Mouse (Mus musculus) left cerebral cortex, adult 2 months (tissue): ENCODE measurements at regions not wholly inside any gene's neighbourhood (a gene's known extent, or its start where the extent isn't known, plus 50 kb on each side); places are given as distances from the start of the nearest gene placed in this dataset.

Experiments
- DNase-seq, 2 experiments: peaks; one replicate each; pipeline ENCODE4 v3.0.0; 2021 to 2022; ENCODE audit warnings: low spot score in 2 of 2, mixed read lengths in 1 of 2; ENCODE audit errors: extremely low spot score in 1 of 2
- H3K27ac ChIP-seq: fragments of 200-600 bp; 2 replicates; pipeline ENCODE4 v1.8.1; 2022
- H3K4me3 ChIP-seq: fragments of 200-600 bp; 2 replicates; pipeline ENCODE4 v1.8.1; 2022
- CTCF ChIP-seq: fragments of 200-600 bp; IDR thresholded peaks from 2 replicates; pipeline ENCODE4 v1.8.1; 2022; ENCODE audit warnings: antibody characterized with exemption, mild to moderate bottlenecking, moderate library complexity
- intact Hi-C: fragments of 180-260 bp; cut with DNase I; formaldehyde crosslinking; loops from one replicate; pipeline ENCODE4 v1.15.1; 2025

DNA sequence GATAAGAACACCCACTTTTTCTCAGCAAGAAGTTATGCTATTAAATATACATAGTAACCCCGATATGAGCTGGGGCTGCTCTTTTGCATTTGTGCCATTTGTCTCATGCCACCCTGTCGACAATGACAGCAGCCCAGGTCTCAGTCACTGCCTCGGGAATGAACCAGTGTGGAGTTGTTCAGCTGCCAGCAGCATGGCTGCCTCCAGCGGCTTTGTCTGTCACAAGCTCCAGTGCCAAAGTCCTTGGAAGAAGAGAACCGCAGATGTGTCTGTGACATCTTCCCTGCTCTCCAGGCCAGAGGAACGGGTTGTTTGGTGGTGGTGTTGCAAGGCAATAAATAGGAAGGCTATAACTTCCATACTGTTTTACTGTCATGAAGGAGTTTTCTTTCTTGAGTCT, 130.7 kb downstream of the Cep170 start:
- no peak overlapping the region for H3K27ac ChIP-seq
- intact Hi-C loops = no loop called here
- H3K4me3 ChIP-seq = no peak overlapping the region
- TF ChIP-seq CTCF = no peak
- DNase-seq = no peak

DNA sequence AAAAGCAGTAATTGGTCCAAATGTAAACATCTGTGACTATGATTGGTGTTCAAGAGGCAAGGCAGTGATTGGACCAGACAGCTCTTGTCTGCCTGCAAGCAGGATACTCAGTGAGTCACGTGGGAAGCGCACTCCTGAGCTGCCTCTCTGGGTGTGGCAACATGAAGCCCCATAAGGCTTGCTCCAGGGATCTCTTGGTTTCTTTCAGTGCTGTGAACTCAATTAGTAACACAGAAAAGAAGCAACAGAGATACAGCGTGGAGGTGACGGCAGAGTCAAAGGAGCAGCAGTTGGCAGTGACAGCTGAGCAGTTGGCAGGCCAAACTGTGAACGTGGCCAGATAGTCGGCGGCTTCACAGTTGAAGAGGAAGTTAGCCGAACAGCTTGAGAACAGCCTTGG, 131.9 kb downstream of the Cep170 start:
- intact Hi-C loops = no loop called here
- no peak for DNase-seq
- no peak for TF ChIP-seq CTCF
- Histone ChIP-seq H3K27ac (no peak overlapping the region), H3K4me3 (no peak overlapping the region)

DNA sequence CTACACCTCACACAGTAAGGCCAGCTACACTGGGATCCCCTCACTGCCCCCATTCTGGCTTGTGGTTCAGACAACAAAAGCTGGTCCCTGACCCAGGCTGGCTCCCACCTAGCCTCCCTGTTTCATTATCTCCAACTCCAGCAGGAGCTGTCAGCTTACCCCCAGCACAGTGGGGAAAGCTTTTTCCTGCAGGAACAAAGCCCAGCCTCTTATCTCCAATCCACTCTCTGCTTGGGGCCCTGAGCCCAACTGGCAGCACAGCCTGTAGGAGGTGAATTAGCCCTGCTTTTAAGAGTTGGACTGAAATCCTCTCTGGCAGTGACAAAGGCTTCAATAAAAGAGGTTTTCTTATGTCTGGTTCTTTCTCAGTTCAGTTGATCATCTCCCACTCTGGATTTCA, 138.7 kb downstream of the Cep170 start:
- no peak overlapping the region for H3K27ac ChIP-seq
- no peak for DNase-seq
- no peak for TF ChIP-seq CTCF
- intact Hi-C loops = no loop called here
- no peak overlapping the region for H3K4me3 ChIP-seq

DNA sequence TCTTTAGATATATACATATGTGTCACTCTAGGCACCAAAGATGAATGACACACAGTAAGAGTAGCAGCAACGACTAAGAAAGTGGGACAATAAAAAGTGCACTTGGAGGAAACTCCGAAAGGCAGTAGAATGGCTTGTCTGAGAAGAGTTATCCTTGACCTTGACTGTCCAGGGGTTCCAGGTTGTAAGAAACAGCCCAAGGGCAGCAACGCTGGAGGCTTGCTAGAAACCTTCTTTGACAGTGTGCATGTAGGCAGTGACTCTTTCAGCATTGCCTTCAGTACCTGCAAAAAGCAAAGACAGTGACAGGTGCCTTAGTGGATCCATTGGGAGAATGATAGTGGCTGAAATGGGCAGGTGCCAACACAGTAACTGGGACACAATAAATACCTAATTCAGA, 142.8 kb downstream of the Cep170 start:
- intact Hi-C loops = no loop called here
- DNase-seq = no peak
- no peak overlapping the region for H3K4me3 ChIP-seq
- TF ChIP-seq CTCF = no peak
- H3K27ac ChIP-seq = no peak overlapping the region

DNA sequence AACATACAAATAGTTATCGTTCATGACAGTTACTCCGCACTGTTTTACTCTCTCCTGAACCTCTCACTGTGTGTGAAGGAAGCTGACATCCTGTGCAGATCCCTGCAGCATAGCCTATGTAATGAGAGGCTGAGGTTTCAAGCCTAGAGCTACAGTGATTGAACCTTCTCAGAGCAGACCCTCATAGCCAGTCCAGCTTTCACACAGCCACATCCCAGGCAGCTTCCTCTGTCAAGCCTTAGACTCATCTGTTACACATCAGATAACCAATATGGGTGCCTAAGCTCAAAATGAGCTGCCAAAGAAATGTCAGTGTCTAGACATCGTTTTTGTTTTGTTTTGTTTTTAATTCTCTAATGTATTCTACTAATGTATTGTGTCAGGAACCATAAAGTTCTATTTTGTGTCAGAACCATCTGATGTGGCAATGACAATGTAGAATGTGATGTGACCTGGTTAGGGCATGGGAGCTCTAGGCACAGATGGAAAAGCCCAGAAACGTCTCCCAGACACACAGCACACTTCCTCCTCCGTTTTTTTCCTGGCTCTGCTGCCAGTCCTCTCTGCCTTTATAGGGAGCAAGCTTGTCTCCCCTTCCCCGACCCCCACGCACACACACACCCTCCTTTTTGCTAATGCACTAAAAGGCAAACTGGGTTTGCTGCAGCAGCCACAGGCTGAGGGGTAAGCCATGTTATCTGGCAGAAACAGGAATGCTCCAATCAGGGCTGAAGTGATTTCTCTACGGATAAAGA, 146.1 kb downstream of the Cep170 start:
- H3K4me3 ChIP-seq = no peak overlapping the region
- H3K27ac ChIP-seq = no peak overlapping the region
- no peak for TF ChIP-seq CTCF
- DNase-seq = no peak
- intact Hi-C loops = no loop called here

DNA sequence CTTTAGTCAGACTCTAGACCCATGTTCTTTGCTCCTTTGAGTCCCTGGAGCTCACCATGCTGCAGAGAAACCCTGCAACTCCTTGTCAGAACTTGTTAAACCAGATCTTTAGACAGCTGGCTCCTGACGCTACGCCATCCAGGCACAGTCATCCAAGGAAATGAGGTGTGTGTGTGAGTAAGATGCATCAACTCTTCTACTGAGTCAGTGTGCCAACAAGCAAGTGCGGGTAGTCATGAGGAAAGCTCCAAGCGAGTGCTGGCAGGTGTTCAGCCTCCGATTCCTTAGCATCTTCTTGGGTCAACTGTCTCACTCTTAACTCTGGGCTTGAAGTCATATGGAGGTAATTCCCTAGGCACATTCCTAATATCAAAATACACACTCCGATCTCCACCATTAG, 153.6 kb downstream of the Cep170 start:
- no peak for TF ChIP-seq CTCF
- intact Hi-C loops = no loop called here
- DNase-seq = no peak
- Histone ChIP-seq H3K4me3 (no peak overlapping the region), H3K27ac (no peak overlapping the region)

DNA sequence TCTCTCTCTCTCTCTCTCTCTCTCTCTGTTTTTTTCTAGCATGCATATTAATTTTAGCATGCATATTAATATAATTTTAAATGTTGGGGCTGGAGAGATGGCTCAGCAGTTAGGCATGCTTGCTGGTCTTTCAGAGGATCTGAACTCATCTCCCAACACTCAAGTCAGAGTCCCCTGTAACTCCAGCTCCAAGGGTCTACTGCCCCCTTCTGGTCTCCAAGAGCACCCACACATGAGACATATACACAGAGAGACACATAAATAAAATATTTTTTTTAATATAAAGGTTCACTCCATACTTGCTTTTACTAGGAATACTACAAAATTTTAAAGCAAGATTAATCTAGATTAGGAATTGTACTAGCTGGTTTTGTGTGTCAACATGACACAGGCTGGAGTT, 155.2 kb downstream of the Cep170 start:
- H3K4me3 ChIP-seq = no peak overlapping the region
- no peak for DNase-seq
- peak; percentile 13 for TF ChIP-seq CTCF
- intact Hi-C loops = no loop called here
- H3K27ac ChIP-seq = no peak overlapping the region

DNA sequence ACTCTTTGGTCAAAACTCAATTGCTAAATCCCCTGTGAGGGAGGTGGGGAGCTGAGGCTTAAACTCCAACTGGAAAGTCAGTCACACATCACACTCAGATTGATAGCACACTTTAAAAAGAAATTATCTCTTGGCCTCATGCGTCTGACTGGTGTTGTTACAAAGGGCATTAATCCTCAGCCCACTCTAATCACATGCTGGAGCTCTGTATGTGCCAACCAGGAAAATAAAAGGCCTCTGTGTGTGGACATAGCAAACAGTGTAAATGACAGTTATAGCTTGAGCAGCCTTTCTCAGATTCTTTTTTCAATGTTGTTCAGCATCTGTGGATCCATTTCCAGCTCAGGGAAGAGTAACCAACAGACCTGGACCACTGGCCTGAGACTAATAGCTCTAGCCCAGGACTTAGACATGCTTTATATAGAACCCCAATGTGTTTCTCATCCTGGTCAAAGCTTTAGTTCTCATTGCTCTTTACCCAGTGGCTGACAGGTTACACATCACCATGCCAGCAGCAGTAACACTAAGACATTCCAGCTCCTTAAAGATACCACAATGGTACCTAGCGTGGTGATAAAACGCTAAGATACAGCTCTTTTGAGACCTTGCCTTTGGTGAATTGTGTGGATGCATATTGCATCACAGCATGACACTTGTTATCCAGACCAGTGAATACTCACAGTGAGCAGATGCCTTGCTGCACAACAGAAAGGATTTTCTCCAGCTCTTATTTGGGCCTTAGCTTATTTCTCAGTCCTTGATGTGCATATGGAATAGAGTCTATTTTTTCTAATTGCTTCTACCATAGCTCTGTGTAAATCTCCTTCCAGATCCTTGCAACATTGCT, 158.2 kb downstream of the Cep170 start:
- intact Hi-C loops = no loop called here
- DNase-seq = no peak
- Histone ChIP-seq H3K27ac (no peak overlapping the region), H3K4me3 (no peak overlapping the region)
- no peak for TF ChIP-seq CTCF

DNA sequence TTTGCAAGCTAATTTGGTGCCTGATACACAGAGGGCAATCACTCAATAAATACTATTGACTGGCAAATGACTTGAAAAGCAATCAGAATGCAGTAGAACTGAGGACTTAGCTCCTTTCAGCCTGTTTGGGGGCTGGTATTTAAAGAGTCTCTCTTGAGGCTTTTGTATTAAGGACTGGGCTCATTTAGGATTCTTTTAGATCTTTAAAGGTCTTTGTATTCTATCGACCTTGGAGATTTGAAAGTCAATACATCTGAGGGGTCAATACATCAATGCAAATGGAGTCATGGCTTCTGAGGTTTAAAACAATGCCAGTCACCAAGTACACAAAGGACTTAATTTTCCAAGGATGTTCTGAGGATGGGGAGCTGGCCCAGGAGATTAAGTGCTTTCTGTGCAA, 169.6 kb downstream of the Cep170 start:
- intact Hi-C loops = no loop called here
- DNase-seq = no peak
- Histone ChIP-seq H3K4me3 (no peak overlapping the region), H3K27ac (no peak overlapping the region)
- TF ChIP-seq CTCF = no peak

DNA sequence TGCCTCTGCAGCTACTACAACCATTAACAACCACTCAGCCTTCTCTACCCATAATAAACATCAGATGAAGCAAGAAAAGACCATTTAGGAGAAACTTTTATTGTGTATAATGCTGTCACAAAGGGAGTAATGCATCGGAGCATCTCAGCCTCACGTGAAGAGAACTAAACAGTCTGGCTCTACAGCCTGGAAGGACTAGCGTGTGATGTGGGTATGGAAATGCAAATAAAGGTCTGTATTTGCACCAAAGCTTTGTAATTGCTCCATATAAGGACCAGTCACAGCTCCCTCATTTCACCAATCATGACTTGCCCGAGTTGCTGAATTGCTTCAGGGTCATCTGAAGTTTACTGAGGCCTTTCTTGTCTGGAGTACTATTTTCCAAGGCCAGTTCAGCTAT, 190.7 kb downstream of the Cep170 start:
- Histone ChIP-seq H3K4me3 (no peak overlapping the region), H3K27ac (no peak overlapping the region)
- intact Hi-C loops = no loop called here
- no peak for DNase-seq
- no peak for TF ChIP-seq CTCF

DNA sequence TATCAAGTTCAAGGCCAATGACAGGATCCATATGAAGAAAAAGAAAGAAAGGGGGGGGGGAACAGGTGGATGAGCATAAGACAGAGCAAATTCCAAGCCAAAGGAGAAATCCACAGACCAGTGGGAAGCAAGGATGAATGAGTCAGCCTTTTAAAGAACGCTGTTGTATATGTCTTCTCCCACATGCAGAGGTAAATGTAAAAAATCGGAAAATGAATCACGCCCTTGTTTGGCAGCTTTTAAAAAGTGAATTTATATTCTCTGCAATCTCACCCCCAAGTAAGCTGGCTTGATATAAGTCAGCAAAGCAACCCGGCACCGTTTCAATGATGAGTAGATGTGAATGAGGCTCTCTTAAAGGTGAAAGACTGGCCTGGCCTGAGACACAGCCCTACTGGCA, 191.7 kb downstream of the Cep170 start:
- intact Hi-C loops = no loop called here
- no peak overlapping the region for H3K27ac ChIP-seq
- no peak overlapping the region for H3K4me3 ChIP-seq
- DNase-seq = no peak
- TF ChIP-seq CTCF = no peak

DNA sequence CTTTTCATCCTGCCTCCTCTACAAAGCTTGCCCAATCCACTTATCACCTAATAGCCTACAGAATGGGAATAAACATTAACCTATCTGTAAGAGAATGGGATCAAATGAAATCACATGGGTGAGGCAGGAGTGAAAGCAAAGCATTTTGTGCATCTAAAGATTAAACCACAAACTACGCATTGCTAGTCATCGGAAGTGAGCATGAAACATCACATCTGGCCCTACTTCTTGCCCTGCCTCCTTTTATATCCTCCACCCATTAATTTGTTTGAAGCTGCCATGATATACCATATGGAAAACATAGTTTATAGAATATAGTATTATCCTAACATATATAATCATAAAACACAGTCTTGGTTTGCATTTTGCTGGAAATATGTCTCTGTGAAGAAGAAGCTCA, 192.6 kb downstream of the Cep170 start:
- intact Hi-C loops = no loop called here
- TF ChIP-seq CTCF = no peak
- Histone ChIP-seq H3K27ac (no peak overlapping the region), H3K4me3 (no peak overlapping the region)
- no peak for DNase-seq

DNA sequence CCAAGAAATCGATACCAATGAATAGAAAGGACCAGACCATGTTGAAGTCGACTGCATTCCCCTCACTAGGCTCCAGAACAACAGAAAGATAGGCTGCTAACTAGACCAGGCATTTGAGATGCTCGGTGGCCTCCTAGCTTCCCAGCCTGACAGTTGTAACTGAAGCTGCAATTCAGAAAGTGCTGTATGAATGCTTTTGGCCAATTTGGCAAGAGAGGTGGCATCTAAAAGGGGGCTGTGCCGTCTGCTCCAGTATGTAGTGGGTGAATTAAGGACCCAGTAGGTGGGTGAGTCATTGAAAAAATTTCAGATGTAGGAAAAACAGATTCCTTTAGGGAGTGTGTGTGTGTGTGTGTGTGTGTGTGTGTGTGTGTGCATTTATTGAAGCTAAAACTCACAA, 195.0 kb downstream of the Cep170 start:
- intact Hi-C loops = no loop called here
- Histone ChIP-seq H3K27ac (no peak overlapping the region), H3K4me3 (no peak overlapping the region)
- peak; percentile 10 to 13 for DNase-seq
- peak; percentile 12 for TF ChIP-seq CTCF
